Mouse (Mus musculus): Measurements from ENCODE around the gene Scoc. TPM values are rescaled to one million over a fixed set of nuclear protein-coding genes. Genes with fewer than 3 reads are reported as not detected.

The Scoc gene
- polyA plus RNA-seq (2017; shearing (Covaris generic)) = 25.8 TPM

DNA sequence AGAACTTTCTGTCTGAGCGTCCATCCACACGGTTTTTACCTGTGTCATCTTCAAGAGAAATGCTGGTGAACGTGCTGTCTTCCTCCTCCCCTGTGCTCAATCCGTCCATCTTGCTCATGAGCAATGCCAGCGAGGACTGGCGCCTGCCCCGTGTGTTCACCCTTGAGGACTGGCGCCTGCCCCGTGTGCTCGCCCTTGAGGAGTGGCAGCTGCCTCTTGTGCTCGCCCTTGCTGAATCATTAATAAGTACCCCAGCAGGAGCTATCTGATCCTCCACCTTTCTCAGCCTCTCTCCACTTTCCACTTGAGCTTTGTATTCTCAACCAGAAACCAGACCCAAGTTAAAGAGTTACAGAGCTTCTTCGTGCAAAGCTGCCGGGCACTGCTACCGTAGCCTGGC lies at the start of gene Scoc:
Gene Scoc, minus strand, starts transcription at position 170 of the 400 bp plus-strand sequence.

DNA sequence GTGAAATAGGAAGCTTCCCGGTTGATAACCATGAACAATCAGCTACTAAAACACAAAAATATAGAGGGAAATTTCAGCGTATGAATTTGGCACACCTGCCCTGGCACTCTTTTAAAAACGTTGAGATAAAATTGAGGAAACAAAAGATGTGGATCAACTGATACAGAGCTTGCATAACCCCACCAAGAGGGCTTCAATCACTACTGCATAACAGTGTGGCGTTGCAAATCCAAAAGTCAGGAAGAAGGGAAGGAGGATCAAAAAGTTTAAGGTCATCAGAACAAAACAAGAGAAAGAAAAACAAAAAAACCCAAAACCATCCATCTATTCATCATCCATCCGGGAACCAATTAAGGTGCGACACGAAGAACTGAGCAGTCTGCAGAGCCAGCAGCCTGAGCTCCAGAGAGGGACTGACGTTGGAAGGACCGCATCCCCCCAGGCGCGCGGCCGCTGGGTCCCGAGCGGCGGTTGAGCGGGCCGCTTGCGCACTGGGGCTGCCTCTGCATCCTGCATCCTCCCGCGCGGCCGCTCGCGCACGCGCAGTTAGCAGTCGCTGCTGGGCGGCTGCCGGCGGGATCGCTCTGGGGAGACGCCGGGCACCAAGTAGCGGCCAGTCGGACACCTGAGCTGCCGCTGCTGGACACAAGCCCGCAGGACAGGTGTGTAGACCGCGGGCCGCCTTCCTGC lies 68.7 kb downstream of the Scoc start, which contains the start of gene Clgn:
Gene Clgn, plus strand, starts transcription at position 552 of the 690 bp plus-strand sequence.

Other genes with a start within 250 kb of the Scoc start
- not detected for gene Ucp1, start 168.0 kb downstream of the Scoc start, polyA plus RNA-seq (2017; shearing (Covaris generic))
- 15.3 TPM for gene Elmod2, start 125.9 kb downstream of the Scoc start, polyA plus RNA-seq (2017; shearing (Covaris generic))
- gene Mgat4d, start 109.9 kb downstream of the Scoc start, polyA plus RNA-seq (2017; shearing (Covaris generic)) = not detected
- 0.18 TPM for gene Clgn, start 68.5 kb downstream of the Scoc start, polyA plus RNA-seq (2017; shearing (Covaris generic))
- not detected for gene Olfr370, start 77.4 kb upstream of the Scoc start, polyA plus RNA-seq (2017; shearing (Covaris generic))
- 242 TPM for gene Ndufb7, start 108.3 kb upstream of the Scoc start, polyA plus RNA-seq (2017; shearing (Covaris generic))
- 513 TPM for gene Tecr, start 149.6 kb upstream of the Scoc start, polyA plus RNA-seq (2017; shearing (Covaris generic))
- gene Dnajb1, start 149.8 kb upstream of the Scoc start, polyA plus RNA-seq (2017; shearing (Covaris generic)) = 114 TPM
- 74.0 TPM for gene Gipc1, start 194.3 kb upstream of the Scoc start, polyA plus RNA-seq (2017; shearing (Covaris generic))
- gene Ptger1, start 208.3 kb upstream of the Scoc start, polyA plus RNA-seq (2017; shearing (Covaris generic)) = 0.39 TPM
- 20.7 TPM for gene Pkn1, start 240.8 kb upstream of the Scoc start, polyA plus RNA-seq (2017; shearing (Covaris generic))

All from inflammation-experienced regulatory T-cells, adult 16 weeks (primary cell).